Mouse (Mus musculus) gastrocnemius, adult 2 months (tissue): ENCODE results near the gene Wt1. TPM values are rescaled to one million over a fixed set of nuclear protein-coding genes. Genes with fewer than 3 reads are reported as not detected.

ENCODE experiments used
- DNase-seq: peaks from one replicate; pipeline ENCODE4 v3.0.0; 2022
- H3K27ac ChIP-seq: fragments of 200-600 bp; 2 replicates; pipeline ENCODE4 v1.8.1; 2022; ENCODE audit warnings: mild to moderate bottlenecking
- H3K4me3 ChIP-seq: fragments of 200-600 bp; 2 replicates; pipeline ENCODE4 v1.8.1; 2022; ENCODE audit warnings: mild to moderate bottlenecking, moderate library complexity
- CTCF ChIP-seq: fragments of 200-600 bp; IDR thresholded peaks from 2 replicates; pipeline ENCODE4 v1.8.1; 2022; ENCODE audit warnings: antibody characterized with exemption, mild to moderate bottlenecking, moderate library complexity
- intact Hi-C: fragments of 180-260 bp; cut with DNase I; formaldehyde crosslinking; loops from one replicate; pipeline ENCODE4 v1.15.1; 2025
- total RNA-seq, 2 experiments: library from RNA; stranded (reverse); gene quantifications; 2 replicates each; pipeline ENCODE4 v1.2.3; 2021

Gene Wt1
- total RNA-seq, 2 experiments from 2014 or later, result not detected

DNA sequence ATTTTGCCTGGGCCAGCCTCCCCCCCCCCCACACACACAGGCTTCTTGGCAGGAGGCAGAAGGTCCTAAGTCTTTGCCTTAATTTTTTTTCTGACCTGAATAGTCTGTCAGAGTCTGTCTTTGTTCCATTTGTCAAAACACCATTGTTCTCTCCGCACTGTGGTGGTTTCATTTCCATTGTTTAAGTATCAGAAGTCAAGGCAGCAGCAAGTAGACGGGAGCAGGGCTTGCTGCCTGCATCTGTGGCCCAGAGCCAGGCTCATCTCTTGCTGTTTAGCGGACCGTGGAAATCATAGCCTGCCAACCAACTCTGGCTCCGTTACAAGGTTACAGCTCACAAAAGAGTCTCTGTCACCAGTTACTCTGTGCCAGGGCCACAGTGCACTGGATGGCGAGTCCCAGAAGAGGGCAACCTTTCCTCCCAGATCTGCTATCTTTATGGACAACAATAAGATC lies 17.6 kb upstream of the Wt1 start:
- peak; percentile 58 for DNase-seq
- intact Hi-C loops, result no loop called here
- no peak overlapping the region for H3K27ac ChIP-seq
- no peak overlapping the region for H3K4me3 ChIP-seq
- TF ChIP-seq CTCF, result peak; percentile 25; the same call in 1 of the 2 replicates

DNA sequence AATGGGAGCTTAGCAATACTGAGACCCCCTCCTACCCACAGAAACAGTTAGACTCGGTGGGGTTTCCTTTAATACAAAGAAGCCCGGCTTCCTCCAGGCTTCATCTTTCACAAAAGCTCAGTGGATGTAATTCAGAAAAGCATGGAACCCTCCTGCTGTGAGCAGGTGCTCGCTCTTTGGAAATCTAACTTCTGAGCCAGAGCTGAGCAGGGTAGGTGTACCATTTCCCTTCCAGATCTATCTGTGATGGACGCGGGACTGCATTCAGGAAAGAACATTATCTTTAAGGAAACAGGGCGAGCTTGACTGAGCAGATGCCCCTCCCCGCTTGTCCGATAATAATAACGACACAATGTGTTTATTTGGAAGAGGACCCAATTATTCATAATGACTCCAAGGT lies 12.3 kb upstream of the Wt1 start:
- intact Hi-C loops, result no loop called here
- Histone ChIP-seq H3K27ac (no peak overlapping the region), H3K4me3 (no peak overlapping the region)
- no peak for DNase-seq
- TF ChIP-seq CTCF, result no peak

DNA sequence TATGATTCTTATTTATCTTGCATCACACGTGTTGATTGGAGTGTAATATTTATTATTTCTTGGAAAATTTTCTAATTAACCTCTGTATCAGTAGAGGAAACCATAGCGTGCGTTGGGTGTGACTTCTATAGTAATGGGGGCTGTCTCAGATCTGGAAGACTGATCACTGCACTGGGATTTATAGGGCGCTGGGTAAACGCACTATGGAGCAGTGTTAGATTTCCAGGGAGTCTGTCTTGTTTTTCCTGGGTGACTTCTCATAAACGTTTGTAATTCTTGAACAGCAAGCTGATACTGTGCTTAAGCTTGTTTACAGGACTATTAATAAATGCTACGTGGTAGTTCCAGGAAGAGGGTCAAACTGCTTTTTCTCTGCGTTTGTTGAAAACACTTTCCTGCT lies 8.7 kb upstream of the Wt1 start:
- Histone ChIP-seq H3K4me3 (no peak overlapping the region), H3K27ac (no peak overlapping the region)
- intact Hi-C loops, result no loop called here
- no peak for DNase-seq
- TF ChIP-seq CTCF, result no peak

DNA sequence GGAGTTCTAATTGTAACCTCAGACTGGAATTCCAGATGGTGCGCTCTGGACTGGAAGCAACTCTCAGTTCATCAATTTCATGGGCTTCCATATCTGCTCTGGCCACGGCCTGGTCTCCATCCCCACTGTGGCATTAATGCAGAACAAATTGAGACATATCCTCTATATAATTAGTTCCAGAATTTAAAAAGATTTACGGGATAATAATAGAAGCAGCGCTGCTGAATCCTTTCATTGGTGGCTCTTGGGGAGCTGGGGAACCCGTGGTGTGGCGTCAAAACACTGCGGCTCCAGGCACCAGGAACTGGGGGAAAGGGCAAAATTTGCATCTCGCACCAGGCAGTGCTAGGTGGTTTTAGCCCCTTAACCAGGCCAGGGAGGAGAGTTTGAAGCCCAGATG lies 4.1 kb upstream of the Wt1 start:
- no peak for DNase-seq
- H3K27ac ChIP-seq, result no peak overlapping the region
- intact Hi-C loops, result no loop called here
- no peak for TF ChIP-seq CTCF
- H3K4me3 ChIP-seq, result no peak overlapping the region

DNA sequence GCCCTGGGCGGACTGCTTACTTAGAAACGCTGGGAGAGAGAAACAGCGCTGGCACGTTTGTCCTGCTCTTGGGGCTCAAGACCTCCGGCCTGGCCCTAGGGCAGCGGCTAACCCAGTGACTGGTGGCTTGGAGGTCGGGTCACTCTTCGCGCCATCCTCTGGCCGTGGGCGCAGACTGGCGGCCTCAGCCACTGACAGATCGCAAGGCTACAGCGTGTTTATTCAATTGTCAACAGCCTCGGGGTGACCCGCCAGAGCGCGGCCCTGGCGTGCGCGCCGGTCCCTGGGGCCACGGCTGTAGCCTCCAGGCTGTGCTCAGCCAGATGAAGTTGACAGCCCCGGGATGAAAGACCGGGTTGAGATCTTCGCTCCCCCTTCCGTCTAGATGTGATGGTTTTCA lies 3.4 kb upstream of the Wt1 start:
- Histone ChIP-seq H3K4me3 (peak overlapping the region; percentile 51), H3K27ac (no peak overlapping the region)
- no peak for TF ChIP-seq CTCF
- no peak for DNase-seq
- intact Hi-C loops, result no loop called here

DNA sequence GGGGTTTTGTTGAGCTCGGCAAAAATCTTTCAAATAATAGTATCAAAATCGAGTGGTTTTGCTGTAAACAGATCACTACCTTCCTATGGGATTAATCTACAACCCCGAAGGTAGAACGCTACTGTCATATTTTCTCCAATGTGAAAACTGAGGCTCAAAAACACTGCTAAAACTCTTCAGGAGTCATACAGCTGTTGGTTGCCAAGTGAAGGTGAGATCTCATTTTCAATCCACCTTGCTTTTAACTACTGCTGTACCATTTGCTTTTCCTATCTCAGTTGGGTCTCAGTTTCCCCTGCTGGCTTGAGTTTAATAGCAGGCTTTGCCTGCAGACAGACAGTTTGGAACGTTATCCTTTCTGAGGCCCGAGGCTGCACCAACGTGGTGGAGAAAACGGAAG lies 2.9 kb upstream of the Wt1 start:
- H3K4me3 ChIP-seq, result no peak overlapping the region

DNA sequence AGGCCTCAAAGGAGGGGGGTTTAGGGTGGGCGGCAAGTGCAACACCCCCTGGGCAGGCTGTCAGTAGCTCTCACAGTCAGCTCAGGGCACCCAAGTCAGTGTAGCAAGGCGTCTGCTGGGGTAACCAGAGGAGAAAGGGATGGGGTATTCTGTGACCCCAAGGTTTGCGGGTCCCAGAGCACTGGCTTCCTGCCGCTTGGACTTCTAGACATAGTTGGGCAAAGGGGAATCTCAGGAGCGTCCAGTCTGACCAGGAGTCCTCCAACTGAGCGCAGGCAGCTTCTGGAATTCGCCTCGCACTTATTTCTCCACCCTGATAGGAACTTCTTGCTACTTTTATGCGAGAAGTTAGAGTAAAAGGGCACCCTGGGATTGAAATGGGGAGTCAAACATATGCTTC lies 2.4 kb upstream of the Wt1 start:
- intact Hi-C loops, result no loop called here
- DNase-seq, result no peak
- no peak overlapping the region for H3K4me3 ChIP-seq
- no peak overlapping the region for H3K27ac ChIP-seq
- TF ChIP-seq CTCF, result no peak

More for the DNA sequence above, 2.9 kb upstream of the Wt1 start:
- no peak for TF ChIP-seq CTCF
- DNase-seq, result no peak
- H3K27ac ChIP-seq, result no peak overlapping the region
- intact Hi-C loops, result no loop called here

DNA sequence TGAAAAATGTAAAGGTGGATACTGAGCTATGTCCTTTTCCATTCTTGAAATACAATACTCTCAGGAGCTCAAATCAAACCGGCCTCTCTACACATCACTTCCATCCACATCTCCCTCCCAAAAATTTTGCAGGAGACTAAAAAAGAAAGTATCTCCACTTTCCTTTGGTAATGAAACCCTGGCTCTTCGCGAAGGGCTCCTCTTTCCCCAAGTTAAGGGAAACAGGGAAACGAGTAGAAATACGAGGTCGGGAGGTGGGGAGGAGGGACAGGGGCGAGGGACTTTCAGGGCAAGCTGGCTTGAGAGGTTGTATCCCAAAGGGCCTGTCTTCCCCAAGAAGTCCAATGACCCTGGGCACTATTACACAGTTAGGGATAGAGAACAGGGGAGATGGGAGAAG lies 1.9 kb upstream of the Wt1 start:
- intact Hi-C loops, result no loop called here

DNA sequence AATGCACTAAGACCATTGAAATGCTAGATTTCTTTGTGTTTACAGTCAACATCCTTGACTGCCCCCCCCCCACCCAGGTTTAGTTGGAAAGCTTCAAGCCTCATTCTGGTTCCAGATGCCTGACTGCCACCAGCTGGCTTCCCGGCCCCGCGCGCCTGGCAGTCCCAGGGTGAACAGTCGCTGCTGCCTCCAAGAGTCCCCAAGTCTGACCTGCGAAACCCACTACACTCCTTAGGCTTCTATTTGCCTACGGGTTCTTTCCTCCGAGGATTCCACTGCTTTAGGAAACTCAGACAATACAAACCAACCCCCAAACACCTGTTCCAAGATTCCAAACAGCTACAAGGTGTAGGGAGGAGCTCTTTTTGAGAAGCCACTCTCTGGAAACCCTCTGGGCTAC lies 1.1 kb upstream of the Wt1 start:
- H3K27ac ChIP-seq, result no peak overlapping the region
- no peak overlapping the region for H3K4me3 ChIP-seq
- TF ChIP-seq CTCF, result no peak
- intact Hi-C loops, result no loop called here
- DNase-seq, result no peak

More for the DNA sequence above, 1.9 kb upstream of the Wt1 start:
- TF ChIP-seq CTCF, result no peak
- no peak for DNase-seq
- H3K27ac ChIP-seq, result no peak overlapping the region
- no peak overlapping the region for H3K4me3 ChIP-seq

DNA sequence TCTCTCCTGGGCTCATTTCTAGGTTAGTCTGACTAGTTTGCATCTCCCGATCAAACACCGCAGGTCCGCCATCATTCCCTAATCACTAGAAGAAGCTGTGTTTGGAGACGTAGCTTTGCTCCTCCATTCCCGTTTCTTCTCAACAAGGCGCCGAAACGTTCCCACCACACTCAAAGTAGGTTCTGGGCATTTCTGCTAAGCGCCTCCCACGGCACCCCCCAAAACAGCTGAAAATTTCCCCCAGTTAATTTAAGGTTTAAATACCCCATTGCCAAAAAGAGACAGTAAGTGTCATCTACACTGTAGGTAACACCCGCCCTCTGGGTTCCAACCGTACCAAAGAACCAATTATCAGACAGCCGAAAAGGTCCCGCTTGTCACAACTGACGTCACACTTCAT lies 688 bp upstream of the Wt1 start:
- intact Hi-C loops, result no loop called here
- DNase-seq, result no peak
- Histone ChIP-seq H3K27ac (no peak overlapping the region), H3K4me3 (no peak overlapping the region)
- TF ChIP-seq CTCF, result no peak

DNA sequence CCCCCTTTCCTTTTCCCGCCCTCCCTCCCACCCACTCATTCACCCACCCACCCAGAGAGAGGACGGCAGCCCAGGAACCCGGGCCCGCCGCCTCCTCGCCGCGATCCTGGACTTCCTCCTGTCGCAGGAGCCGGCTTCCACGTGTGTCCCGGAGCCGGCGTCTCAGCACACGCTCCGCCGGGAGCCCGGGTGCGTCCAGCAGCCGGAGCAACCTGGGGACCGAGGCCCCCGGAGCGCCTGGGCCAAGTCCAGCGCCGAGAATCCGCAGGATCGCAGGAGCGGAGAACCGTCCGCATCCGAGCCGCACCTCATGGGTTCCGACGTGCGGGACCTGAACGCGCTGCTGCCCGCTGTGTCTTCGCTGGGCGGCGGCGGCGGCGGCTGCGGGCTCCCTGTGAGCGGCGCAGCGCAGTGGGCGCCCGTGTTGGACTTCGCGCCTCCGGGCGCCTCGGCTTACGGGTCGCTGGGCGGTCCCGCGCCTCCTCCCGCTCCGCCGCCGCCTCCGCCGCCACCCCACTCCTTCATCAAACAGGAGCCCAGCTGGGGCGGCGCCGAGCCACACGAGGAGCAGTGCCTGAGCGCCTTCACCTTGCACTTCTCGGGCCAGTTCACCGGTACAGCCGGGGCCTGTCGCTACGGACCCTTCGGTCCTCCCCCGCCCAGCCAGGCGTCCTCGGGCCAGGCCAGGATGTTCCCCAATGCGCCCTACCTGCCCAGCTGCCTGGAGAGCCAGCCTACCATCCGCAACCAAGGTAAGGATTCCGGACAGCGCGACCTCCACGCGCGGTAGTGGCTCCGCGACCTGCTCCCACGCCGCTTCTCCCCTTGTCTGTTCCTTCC lies 582 bp downstream of the Wt1 start:
- no peak for TF ChIP-seq CTCF
- Histone ChIP-seq H3K4me3 (peak overlapping the region; percentile 49), H3K27ac (no peak overlapping the region)
- peak; percentile 21 for DNase-seq
- intact Hi-C loops, result no loop called here

DNA sequence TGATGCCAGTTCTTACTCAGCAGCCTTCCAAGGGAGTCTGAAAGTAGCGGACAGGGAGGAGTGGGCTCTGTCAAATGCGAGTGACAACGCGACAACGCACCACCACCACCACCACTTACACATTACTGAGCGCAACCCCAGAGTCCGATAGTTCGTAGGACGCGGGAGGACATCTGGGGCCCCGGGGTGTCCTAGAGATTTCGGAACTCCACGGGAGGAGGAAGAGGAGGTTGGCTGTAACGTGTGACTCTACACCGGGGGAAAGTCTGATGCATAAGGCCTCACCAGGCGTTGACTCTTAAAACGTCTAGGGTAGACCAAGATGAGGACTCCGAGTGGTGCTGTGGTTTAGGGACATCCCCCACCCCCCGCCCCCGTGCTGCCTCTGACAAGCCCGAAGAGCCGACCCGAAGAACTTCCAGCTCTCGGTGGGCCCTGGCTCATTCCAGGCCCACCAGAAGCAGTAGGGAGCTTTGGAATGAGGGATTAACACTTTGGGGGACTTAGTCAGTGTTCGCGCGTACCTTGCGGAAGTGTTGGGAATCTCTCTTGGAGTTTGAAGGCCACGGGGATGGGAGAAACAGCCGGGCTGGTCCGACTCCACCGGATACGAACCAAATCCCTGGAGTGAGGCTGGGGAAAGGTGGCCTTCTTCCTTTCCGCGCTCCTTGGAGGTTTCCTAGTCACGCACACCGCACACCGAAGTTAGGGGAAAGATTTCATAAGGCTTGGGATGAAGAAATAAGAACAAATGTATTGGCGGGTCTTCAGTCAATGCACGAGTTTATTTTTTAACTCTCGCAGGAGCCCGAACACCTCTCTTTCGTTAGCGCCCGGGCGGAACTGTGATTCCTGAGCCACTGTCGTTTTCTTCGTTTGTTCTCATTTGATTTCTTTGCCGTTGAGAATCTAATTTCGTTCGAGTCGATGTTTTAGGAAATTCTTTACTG lies 1.5 kb downstream of the Wt1 start:
- Histone ChIP-seq H3K4me3 (peak overlapping the region; percentile 49), H3K27ac (no peak overlapping the region)
- TF ChIP-seq CTCF, result no peak
- DNase-seq, result no peak
- intact Hi-C loops, result no loop called here

DNA sequence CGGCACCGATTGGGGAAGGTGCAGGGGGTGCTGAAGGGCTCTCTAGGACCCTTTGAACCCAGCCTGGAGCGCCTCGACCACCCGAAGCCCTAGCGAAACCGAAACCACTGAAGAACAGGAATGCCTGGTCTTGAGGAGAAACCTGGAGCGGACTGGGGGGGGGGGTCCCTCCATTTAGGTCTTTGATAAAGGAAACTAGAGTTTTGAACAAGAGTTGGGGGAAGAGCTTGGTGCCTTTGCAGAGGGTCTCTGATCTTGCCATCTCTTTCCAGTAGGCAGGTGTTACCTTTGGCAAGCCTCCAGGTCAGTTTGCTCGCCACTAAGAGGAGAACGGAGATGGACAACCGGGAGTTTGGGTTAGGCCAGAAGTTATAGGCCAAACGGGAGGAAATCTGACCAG lies 2.2 kb downstream of the Wt1 start:
- intact Hi-C loops, result no loop called here
- Histone ChIP-seq H3K27ac (no peak overlapping the region), H3K4me3 (peak overlapping the region; percentile 49)
- no peak for TF ChIP-seq CTCF
- DNase-seq, result no peak
